Mouse (Mus musculus) lung, adult 2 months (tissue): ENCODE measurements around the gene Rab22a.

ENCODE experiments used
- CTCF ChIP-seq: fragments of 200-500 bp; IDR thresholded peaks from 2 replicates; pipeline ENCODE4 v1.5.1; 2011; ENCODE audit warnings: mild to moderate bottlenecking, low read length, control low read depth; ENCODE audit not compliant: insufficient read depth
- POLR2A ChIP-seq: fragments of 200-500 bp; IDR thresholded peaks from 2 replicates; pipeline ENCODE4 v1.6.1; 2011; ENCODE audit warnings: low read depth, mild to moderate bottlenecking, control low read depth, low read length, borderline replicate concordance; ENCODE audit errors: extremely low read depth

DNA sequence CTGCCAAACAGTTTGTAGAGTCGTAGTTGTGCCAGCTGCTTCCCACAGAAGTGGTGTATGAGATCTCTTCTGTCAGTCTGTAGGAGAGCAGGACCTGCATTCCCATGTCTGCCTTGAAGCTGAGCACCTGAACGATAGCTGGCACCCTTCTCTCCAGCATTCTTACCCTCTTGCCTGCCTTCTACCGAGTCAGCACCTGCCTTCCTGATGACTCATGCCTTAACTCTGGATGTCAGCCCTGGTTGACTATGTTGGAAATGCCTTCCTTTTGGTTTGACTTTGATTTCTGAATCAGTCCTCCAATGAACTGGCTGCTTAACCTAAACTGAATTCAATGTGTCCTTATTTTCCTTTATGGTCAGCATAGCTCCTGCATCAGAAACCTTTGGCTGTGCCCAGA lies 39.3 kb downstream of the Rab22a start:
- TF ChIP-seq CTCF (no peak), POLR2A (no peak)
